Mouse (Mus musculus) heart, adult 2 months (tissue): ENCODE results near the gene Arhgap8.

ENCODE experiments used
- CTCF ChIP-seq: fragments of 200-600 bp; IDR thresholded peaks from 2 replicates; pipeline ENCODE4 v1.8.1; 2022; ENCODE audit warnings: antibody characterized with exemption, mild to moderate bottlenecking, moderate library complexity
- EP300 ChIP-seq: fragments of 200-500 bp; IDR thresholded peaks from 2 replicates; pipeline ENCODE4 v1.6.1; 2011; ENCODE audit warnings: low read depth, low read length, control low read depth; ENCODE audit not compliant: insufficient read depth
- POLR2A ChIP-seq: fragments of 200-500 bp; IDR thresholded peaks from 2 replicates; pipeline ENCODE4 v1.6.1; 2011; ENCODE audit warnings: mild to moderate bottlenecking, low read depth, low read length, control low read depth; ENCODE audit not compliant: insufficient read depth

DNA sequence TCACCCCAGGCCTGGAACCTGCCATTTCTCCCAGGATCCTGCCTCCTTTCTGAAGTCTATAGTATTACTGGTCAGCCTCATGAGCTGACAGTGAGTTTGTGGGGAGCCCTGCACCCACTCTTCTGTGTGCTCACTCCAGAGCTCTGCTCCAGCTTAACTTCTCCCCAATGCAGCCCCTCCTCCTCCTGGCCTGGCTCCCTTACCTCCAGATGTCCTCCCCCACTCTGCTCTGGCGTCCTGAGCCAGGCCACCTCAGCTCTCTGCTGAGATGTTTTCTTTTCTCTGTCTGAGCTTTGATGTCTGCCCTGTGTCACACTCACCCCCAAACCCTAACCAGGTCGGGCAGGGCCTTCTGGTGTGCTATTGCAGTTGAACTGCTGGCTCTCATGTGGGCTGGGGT, 24.5 kb downstream of the Arhgap8 start:
- no peak for TF ChIP-seq POLR2A
- no peak for TF ChIP-seq EP300
- TF ChIP-seq CTCF = no peak
